In genomic region chr15:13384815-13385214, GRCm38 (mm10) we compare ENCODE assay signal across 19 mouse cellular contexts.
DNase-seq lines count a peak whose midpoint lies in the region; ATAC-seq and TF ChIP-seq lines count a peak whose summit lies in the region.
"Had no signal": no experiment of that assay in that cellular context is flagged by ENCODE, and none has a peak within 500 bp of the region (broad histone marks: within the 10 kb centered on the region; RNA-seq: fewer than 3 reads in every experiment).

No protein-coding gene starts in this region.

- no peak overlapping the region for H3K9ac ChIP-seq in heart, embryonic 13.5 days
- no peak overlapping the region for H3K9ac ChIP-seq in kidney, embryonic 14.5 days (ENCODE audit: low read depth, low read length)
- H3K9ac ChIP-seq: liver, embryonic 12.5 days; lung, embryonic 15.5 days had no signal

- no peaks in the 10 kb centered on the region for H3K9me3 ChIP-seq in heart, embryonic 13.5 days
- H3K9me3 ChIP-seq in kidney, embryonic 14.5 days (ENCODE audit: control insufficient read depth, low read length): no peaks in the 10 kb centered on the region
- H3K9me3 ChIP-seq: embryonic facial prominence, embryonic 10.5 days; limb, embryonic 10.5 days; liver, embryonic 12.5 days; lung, embryonic 15.5 days had no signal

- no peaks in the 10 kb centered on the region for H3K36me3 ChIP-seq in heart, embryonic 13.5 days
- no peaks in the 10 kb centered on the region for H3K36me3 ChIP-seq in kidney, embryonic 14.5 days (ENCODE audit: control insufficient read depth, insufficient read depth, low read length)
- H3K36me3 ChIP-seq: embryonic facial prominence, embryonic 10.5 days; limb, embryonic 10.5 days; liver, embryonic 12.5 days; lung, embryonic 15.5 days had no signal

- no peak overlapping the region for H3K27ac ChIP-seq in heart, embryonic 13.5 days (replicated peaks)
- H3K27ac ChIP-seq in kidney, embryonic 14.5 days (ENCODE audit: low read depth, low read length): no peak overlapping the region
- H3K27ac ChIP-seq: embryonic facial prominence, embryonic 10.5 days; gastrocnemius, adult 2 months; limb, embryonic 10.5 days; liver, embryonic 12.5 days; lung, embryonic 15.5 days had no signal

- no peak for TF ChIP-seq POLR2A in brain, embryonic 14.5 days (IDR thresholded peaks at IDR 0.05; ENCODE audit: borderline replicate concordance, extremely low read depth, insufficient read depth, insufficient read length, poor library complexity, severe bottlenecking)

- no peaks in the 10 kb centered on the region for H3K27me3 ChIP-seq in heart, embryonic 13.5 days (replicated peaks)
- H3K27me3 ChIP-seq in kidney, embryonic 14.5 days (ENCODE audit: control insufficient read depth, insufficient read depth, low read length): no peaks in the 10 kb centered on the region
- H3K27me3 ChIP-seq: liver, embryonic 12.5 days; lung, embryonic 15.5 days had no signal

- no peak overlapping the region for H3K4me3 ChIP-seq in heart, embryonic 13.5 days
- H3K4me3 ChIP-seq in kidney, embryonic 14.5 days (ENCODE audit: low read length): no peak overlapping the region
- H3K4me3 ChIP-seq: embryonic facial prominence, embryonic 10.5 days; gastrocnemius, adult 2 months; limb, embryonic 10.5 days; liver, embryonic 12.5 days; lung, embryonic 15.5 days had no signal

- H3K4me1 ChIP-seq in heart, embryonic 13.5 days: peaks cover 9% of the 10 kb centered on the region; the same call in 1 of the 2 replicates
- no peaks in the 10 kb centered on the region for H3K4me1 ChIP-seq in kidney, embryonic 14.5 days (ENCODE audit: control insufficient read depth, insufficient read depth, low read length)
- H3K4me1 ChIP-seq: limb, embryonic 10.5 days; liver, embryonic 12.5 days; lung, embryonic 15.5 days had no signal

- TF ChIP-seq CTCF in brain, embryonic 14.5 days (IDR thresholded peaks at IDR 0.05; ENCODE audit: borderline replicate concordance, extremely low read depth, insufficient read depth, insufficient read length): no peak

- no peak for DNase-seq in heart, postnatal 4 days
- no peak for DNase-seq in kidney, postnatal 36 days
- peak; percentile 85 for DNase-seq in Muller cell, postnatal 12 days (ENCODE audit: inconsistent ontology term)
- DNase-seq in brain, embryonic 14.5 days (ENCODE audit: low read depth): peak; percentile 58
- DNase-seq in B cell, adult 2 months: no peak
- DNase-seq: adrenal gland, postnatal 14 days; cerebellum, adult 9-11 months; gastrocnemius, adult 2 months; layer of hippocampus, postnatal 36 days; thymus, postnatal 14 days had no signal

- WGBS in heart, embryonic 13.5 days: 24% methylated on average over 6 of the region's 6 CpGs
- WGBS in kidney, embryonic 14.5 days: 36% methylated on average over 6 of the region's 6 CpGs

- H3K4me2 ChIP-seq in heart, embryonic 13.5 days: peak overlapping the region; percentile 38; the same call in 1 of the 2 replicates
- no peak overlapping the region for H3K4me2 ChIP-seq in kidney, embryonic 14.5 days (replicated peaks; ENCODE audit: low read depth, low read length)
- H3K4me2 ChIP-seq: liver, embryonic 12.5 days; lung, embryonic 15.5 days had no signal

- ATAC-seq in heart, embryonic 13.5 days (ENCODE audit: extremely low read depth, insufficient number of reproducible peaks, low FRiP score, low TSS enrichment): no peak
- peak; percentile 60; the same call in 1 of the 2 replicates for ATAC-seq in kidney, embryonic 14.5 days (ENCODE audit: low FRiP score, low TSS enrichment)
- no peak for ATAC-seq in cerebellum, adult (ENCODE audit: insufficient number of reproducible peaks, low FRiP score, low TSS enrichment)
- ATAC-seq: CD4-positive, CD25-positive, alpha-beta regulatory T cell, adult 4 months; intestine, embryonic 16.5 days; liver, embryonic 12.5 days had no signal

Comparison
In these comparisons a context has a peak if more than half of its experiments do, and no peak if none do; other contexts are left out.
1. DNase-seq: peak in Muller cell, postnatal 12 days (single experiment) and brain, embryonic 14.5 days (single experiment); none in heart, postnatal 4 days (single experiment), kidney, postnatal 36 days (0 of 2) and B cell, adult 2 months (0 of 2).